Mouse (Mus musculus): ENCODE data around the gene Cldn9. TPM values are rescaled to one million over a fixed set of nuclear protein-coding genes. Genes with fewer than 3 reads are reported as not detected.

Gene Cldn9
- 0.14 and 0.19 TPM in 2 replicates for polyA plus RNA-seq (2012; rRNA removed)

DNA sequence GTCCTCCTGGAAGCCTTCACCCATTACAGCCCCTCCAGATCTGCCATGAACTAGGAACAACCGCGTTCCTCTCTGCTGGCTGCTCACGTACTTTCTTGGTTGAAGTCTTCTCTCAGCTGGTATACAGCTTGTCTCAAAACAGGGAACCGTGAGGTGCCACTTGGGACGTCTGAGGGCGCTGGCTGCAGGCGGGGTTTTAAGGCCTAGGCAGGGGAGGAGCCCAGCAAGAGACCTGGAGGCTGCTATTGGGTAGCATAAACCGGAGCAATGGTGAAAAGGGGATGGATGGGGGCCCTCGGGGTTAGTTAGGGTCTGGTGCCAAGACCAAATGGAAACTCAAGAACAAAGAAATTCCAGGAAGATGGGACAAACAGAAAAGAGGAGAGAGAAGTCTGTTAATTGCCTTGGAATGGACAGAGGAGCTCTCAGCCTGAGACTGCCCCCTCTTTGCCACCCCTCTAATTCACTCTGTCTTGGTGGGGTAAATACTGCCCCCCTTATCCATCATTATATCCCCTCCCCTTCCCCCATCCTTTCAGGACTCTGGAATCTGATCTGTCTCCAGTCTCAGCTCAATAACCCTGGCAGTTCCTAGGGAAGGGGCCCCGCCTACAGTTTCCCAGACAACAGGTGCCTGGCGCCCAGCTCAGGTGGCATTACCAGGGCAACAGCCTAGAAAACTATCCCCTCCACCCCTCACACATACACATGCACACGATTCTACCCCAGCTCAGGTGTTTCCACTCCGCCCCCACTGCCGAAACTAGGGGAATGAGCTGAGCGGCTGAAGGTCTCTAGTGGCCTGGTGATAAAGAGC is at the start of gene Cldn9:
Cldn9 (minus strand) TSS at position 171 of the 817 bp plus-strand sequence.
- no peak for DNase-seq (ENCODE audit: extremely low spot score in 1 of 2, low spot score in 1 of 2)

DNA sequence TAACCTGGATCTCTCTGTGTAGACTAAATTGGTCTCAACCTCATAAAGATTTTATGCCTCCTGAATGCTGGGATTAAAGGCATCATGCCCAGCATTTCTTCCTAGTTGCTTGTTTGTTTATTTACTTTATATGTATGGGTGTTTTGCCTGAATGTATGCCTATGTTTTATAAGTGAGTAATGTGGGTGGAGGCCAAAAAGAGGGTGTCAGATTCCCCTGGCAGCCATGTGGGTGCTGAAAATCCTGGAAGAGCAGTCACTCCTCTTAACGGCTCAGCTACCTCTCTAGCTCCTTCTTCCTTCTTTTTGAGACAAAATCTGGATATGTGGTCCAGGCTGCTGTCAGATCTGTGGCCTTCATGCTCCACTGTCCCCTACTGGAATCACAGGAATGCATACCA is 46.6 kb upstream of the Cldn9 start:
- DNase-seq (ENCODE audit: extremely low spot score in 1 of 2, low spot score in 1 of 2) = no peak

DNA sequence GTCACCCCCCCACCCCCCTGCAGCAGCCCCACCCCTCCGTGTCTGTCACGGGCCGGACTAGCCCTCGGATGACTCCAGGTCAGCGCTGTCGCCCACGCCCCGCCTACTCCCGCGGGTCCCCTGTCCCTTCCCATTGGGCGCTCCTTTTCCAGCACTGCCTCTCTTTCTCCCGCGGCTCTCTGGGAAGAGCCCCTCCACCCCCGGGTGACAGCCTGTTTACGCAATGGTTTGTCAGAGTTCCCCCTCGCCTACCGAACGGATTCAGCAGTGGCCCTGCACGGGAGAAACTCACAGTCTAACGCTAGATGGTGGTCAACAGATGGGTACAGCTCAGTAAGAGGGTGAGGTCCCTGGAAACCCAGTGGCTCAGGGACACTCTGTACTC is 42.9 kb upstream of the Cldn9 start:
- DNase-seq (ENCODE audit: extremely low spot score in 1 of 2, low spot score in 1 of 2) = peak in 1 of 2 experiments; percentile 63

DNA sequence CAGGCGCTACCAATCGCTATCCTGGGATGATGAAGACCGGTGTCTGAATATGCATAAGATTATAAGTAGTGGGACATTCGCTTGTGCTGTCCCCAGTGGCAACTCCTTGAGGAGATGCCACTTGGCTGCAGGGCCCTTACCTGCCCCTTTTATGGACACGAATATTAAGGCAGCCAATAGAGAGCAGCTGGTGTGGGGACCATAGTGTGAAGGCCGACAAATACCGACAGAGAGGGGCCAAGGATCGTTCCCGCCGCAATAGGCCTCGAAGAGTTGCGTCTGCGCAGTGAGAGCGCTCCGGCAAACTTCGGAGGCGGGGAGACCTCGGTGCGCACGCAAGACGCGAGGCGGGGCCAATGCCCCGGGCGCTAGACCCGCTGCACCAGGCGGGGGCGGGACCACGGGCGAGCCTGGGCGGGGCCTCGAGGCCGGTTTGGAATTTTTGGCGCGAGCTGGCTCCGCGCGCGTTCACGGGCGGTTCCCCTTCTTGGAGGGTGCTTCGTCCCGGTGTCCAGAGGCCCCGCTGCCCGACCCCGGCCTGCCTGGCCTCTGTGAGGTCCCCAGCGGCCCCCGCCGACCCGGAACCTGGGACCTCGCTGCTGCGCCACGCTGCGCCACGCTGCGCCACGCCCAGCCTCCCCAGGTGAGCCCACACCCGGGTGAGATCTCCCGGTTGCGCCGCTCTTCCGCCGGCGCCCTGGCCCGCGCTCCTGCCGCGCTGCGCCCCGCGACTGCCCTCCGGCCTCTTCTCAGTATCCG is 42.4 kb upstream of the Cldn9 start, which contains the start of gene Pkmyt1:
Pkmyt1 (plus strand) TSS at position 338 of the 759 bp plus-strand sequence.
- DNase-seq (ENCODE audit: extremely low spot score in 1 of 2, low spot score in 1 of 2) = peak; percentile 80 to 95

DNA sequence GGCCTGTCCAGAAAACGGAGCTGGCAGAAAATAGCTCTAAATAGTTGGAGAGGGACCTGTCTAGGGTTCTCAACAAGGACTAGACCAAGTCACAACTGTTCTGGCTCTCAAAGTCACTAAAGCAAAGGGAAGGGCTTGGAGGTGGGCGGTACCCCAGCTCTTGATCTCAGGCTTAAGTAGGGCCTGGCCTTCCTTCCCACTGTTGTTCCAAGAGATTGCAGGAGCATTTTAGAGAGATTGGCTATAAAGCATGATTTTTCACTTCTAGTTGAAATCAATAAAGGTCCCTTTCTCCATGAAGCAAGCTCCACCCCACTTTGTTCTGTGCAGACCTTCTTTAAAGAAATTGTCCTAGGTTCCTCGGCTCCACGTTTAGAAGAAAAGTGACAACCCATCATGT is 41.7 kb upstream of the Cldn9 start:
- DNase-seq (ENCODE audit: extremely low spot score in 1 of 2, low spot score in 1 of 2) = no peak

DNA sequence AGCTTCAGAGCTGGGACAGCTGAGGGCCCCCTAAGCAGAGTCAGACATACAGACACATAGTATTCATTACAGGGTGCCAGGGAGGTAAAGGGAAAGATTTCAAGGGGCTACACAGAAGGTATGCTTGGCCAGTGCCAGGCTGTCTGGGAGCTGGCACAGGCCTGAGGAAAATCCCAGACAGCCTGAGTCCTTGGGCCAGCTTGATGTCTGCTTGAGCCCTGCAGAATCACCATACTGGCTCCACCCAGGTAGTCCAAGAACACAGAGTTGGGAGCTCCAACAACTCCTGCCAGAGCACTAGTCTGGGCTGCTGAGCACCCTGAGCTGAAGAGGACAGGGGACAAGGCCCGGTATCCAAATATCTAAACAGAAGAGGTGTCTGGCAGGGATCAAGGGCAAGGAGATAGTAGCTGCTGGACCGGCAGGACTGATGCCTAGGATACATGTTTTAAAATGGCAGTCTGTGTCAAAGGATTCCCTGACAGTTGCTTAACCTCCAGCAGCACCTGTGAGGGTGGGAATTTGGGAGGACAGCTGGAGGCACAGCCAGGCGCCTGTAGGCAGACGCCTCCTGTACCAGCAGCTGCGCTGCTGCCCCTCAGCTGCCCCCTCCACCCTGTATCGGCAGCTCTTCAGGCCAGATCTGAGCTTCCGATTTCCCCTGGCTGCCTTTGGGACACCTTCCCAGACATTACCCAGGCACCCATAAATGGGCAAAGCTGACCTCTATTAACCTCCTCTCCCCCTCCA is 38.7 kb upstream of the Cldn9 start, which contains the start of gene 1520401A03Rik:
1520401A03Rik (minus strand) TSS at position 408 of the 750 bp plus-strand sequence.
- no peak for DNase-seq (ENCODE audit: extremely low spot score in 1 of 2, low spot score in 1 of 2)

DNA sequence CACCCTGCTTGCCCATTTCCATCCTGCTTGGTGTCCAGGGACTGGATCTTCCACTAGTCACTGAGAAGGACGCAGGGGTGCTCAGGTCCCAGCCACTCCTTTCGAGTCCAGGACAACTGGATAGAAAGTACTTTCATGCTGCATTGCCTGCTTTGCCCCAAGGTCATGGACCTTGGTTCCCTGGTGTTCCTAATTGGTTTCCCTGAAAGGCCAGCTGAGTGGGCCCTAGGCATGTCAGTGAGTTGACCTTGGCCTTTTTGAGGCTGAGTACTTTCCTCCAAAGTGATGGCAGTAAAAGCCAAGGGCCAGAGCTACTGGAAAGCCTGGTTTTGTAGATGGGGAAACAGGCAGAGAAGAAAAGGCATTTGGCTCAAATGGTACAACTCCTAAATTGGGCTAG is 38.1 kb upstream of the Cldn9 start:
- no peak for DNase-seq (ENCODE audit: extremely low spot score in 1 of 2, low spot score in 1 of 2)

DNA sequence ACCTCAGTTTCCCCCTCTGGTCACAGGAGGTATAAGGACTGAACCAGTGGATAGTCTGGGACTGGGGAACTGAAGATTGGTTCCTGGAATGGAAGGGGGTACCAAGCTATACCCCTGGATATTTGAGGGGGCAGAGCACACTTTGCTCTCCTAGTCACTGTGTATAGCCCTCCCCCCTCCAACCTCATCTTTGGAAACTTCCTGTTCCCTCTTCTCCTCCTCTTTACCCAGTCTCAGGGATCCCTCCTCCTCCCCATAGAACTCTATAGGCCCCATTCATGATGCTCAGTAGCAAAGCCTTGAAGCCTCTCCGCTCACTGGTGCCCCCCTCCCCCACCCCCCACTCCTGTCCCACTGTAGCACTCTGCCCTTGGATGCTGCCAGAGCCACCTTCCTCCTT is 35.6 kb upstream of the Cldn9 start:
- no peak for DNase-seq (ENCODE audit: extremely low spot score in 1 of 2, low spot score in 1 of 2)

DNA sequence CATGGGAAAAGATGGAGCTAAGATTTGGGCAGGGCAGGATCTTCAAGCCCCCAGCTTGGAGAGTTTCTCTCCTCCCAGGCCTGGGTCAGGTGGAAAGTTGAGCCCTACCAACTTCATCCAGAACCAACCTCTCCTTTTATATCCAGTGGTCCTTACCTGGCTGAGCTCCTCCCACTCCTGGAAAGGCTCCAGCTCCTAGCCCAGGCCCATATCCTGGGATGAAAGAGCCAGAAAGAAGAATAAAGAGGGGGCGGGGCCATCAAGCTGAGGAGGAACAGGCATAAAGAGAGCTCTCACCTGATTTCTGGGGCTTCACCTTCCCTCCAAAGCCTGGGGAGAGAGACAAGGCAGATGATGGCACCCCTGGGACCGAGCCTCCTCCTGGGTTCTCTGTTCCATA is 33.2 kb upstream of the Cldn9 start:
- DNase-seq (ENCODE audit: extremely low spot score in 1 of 2, low spot score in 1 of 2) = no peak

DNA sequence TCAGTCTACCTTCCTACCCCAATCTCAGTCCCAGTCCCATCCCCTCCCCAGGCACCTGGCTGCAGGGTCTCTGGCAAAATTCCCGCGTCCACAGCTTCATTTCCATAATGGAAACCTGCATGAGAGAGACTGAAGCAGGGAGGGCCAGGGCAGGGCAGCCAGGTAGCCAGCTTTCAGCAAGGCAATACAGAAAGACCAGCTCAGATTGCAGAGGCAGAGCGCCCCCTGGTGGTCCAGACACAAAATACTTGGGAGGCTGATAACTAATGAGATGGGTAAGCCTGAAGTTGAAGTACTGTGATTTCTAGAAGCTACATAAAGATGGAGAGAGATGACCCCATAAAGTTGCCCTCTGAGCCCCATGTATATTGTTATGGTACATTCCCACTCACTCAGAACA is 22.4 kb upstream of the Cldn9 start:
- peak; percentile 41 to 83 for DNase-seq (ENCODE audit: extremely low spot score in 1 of 2, low spot score in 1 of 2)

DNA sequence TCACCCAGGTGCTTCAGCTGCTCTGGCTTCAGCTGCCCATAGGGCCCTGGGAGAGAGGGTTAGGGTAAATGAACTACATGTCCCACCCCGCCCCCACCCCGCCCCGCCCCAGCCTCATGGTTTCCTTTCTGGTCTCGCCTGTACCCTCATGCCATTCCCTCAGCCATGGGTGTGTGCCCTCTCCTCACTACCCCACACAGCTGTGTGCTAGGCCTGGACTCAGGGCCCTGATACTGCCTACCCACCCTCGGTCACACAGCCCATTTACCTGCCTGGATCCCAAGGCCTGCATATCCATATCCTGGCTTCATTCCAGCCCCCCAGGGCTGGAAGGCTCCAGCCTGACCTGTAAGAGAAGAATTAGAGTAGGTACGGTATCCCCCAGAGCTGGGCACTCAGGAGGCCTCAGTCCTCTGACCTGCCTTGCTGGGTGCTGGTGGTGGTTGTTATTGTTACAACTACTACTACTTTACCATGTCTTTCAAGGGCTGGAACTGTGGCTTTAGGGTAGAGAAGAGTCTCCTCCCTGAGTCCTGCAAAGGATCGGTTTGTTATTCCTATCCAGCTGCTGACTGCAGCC is 21.8 kb upstream of the Cldn9 start:
- no peak for DNase-seq (ENCODE audit: extremely low spot score in 1 of 2, low spot score in 1 of 2)

DNA sequence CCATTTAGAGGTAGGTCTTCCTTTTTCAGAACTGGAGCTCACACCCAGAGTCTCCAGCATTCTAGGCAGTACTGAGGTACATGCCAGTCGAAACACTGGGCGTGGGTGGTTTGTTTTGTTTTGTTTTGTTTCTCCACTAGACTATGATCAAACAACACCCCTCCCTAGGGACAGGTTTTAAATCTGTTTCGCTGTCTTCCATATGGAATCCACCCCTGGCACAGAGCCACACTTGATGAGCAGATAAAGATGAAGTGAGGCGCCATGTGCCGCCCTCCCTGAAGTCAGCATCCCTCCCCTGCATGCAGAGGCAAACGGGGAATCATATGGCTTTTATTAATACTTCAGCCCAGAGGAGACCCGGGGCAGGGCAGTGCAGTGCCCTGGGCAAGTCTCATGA is 20.9 kb upstream of the Cldn9 start:
- DNase-seq (ENCODE audit: extremely low spot score in 1 of 2, low spot score in 1 of 2) = peak in 1 of 2 experiments; percentile 50

DNA sequence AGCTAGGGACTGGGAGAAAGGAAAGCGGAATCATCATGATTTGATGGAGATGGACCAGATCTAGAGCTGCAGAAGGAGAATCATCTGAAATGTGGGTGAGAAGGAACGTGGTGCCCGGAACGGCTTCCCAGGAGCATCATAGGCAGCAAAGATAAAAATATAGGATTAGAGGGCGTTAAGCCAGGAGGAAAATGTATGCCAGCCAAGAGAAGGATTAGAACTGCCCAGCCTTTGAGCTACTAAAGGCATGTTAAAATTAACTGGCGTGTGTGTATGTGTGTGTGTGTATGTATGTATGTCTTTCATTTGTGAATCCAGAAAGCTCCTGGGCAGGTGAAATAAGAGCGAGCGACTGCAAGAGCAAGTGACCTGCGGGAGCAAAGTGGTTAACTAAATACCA is 19.5 kb upstream of the Cldn9 start:
- peak in 1 of 2 experiments; percentile 56 for DNase-seq (ENCODE audit: extremely low spot score in 1 of 2, low spot score in 1 of 2)

DNA sequence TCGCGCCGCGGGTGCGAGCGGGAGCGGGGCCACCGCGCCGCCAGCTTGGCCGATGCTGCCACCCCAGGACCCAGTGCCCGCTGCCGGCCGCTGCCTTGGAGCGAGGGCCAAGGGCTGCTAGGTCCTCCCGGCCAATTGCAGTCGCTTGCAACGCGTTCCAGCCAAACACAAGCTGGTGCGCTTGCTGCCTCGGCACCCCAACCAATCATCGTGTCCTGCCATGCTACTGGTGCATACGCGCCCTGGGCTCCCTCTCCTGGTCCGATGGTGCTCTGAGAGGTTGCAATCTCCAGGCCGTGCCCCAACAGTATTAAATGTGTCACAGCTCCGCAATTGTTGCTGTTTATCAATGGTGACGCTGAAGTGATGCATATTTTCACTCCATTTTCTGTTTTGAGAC is 16.3 kb upstream of the Cldn9 start:
- DNase-seq (ENCODE audit: extremely low spot score in 1 of 2, low spot score in 1 of 2) = peak; percentile 84 to 92

DNA sequence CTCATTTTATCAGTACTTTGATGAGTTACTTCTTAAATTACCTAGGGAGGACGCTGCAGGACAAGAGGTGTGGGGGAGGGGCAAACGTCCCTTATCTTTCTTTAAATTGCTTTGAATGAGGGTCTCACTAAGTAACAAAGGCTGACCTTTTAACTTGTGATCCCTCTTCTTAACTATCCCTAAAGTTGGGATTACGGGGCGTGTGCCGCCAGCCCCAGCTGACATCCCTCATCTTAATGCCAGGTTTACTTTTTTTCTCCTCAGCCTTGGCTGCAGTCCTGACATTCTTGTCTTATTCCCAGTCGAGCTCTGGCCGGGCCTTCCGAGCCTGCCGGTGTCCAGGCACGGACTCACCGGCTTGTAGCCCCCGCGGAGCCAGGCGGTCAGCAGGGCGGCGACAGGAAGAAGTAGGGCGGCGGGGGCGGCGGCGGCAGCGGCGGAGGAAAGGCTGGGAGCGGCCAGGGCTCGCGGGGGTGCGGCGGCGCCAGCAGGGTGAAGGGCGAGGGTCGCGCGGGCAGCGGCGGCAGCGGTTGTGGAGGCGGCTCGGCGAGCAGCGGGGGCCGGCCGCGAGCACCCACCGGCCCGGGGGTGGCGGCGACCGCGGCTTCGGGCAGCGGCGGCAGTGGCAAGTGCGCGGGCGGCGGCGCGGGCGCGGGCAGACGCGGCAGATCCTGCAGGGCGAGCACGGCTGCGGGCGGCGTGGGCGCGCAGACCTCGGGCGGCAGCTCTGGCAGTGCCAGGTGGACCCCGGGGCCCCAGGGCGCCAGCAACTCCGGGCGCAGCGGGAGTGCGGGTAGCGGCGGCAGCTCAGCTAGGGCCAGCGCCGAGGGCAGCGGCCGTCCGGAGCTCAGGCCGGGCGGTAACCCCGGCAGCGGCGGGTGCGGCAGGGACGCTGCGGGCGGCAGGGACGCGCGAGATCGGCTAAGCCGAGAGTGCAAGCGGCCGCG is 15.6 kb upstream of the Cldn9 start:
- DNase-seq (ENCODE audit: extremely low spot score in 1 of 2, low spot score in 1 of 2) = peak in 1 of 2 experiments; percentile 33

DNA sequence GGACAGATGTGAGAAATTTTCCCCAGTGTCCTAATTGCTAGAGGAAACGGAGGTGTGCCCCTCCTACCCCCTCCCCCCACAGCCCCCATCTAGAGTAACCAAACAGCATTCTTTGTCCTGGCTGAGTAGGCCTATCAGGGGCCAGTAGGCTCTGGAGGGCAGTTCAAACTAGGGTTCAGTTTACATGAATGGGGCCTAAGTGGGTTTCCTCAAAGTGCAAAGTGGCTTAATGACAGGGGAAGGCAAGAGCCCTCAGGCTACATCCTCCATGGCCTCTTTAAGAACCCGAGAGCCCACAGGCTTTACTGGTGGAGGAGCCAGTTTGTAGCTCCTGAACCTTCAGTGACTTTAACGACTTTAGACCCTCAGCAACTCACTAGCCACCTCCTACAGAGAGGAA is 12.0 kb upstream of the Cldn9 start:
- no peak for DNase-seq (ENCODE audit: extremely low spot score in 1 of 2, low spot score in 1 of 2)

DNA sequence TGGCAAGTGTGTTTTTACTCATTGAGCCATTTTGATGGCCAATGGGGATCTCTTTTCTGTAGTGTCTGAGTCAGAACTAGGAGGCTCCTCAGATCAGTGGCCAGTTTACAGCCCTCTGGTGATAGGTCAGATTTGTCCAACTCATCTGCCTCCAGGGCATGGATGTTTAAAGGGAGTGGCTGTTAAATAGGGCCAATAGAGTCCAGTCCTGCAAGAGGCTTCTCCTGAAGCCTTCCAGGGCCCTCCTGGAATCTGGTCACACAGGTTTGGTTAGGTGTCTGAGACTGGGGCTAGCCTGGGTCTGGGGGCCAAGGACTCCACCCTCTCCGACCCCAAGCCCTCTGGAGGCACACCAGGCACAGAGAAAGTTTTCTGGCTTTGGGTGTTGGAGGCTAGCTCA is 10.7 kb upstream of the Cldn9 start:
- DNase-seq (ENCODE audit: extremely low spot score in 1 of 2, low spot score in 1 of 2) = no peak

DNA sequence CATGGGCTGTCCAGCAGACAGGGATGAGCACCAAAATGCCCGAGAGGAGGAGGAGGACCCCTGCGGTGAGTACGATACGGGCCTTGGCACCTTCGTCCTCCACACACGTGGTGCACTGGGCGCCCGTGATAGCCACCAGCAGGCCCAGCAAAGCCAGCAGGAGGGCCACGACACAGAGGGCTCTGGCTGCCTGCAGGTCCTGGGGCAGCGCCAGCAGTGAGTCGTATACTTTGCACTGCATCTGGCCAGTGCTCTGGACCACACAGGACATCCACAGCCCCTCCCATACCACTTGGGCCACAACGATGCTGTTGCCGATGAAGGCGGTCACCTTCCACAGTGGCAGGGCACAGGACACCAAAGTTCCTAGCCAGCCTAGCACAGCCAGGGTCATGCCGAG is 600 bp downstream of the Cldn9 start:
- no peak for DNase-seq (ENCODE audit: extremely low spot score in 1 of 2, low spot score in 1 of 2)

DNA sequence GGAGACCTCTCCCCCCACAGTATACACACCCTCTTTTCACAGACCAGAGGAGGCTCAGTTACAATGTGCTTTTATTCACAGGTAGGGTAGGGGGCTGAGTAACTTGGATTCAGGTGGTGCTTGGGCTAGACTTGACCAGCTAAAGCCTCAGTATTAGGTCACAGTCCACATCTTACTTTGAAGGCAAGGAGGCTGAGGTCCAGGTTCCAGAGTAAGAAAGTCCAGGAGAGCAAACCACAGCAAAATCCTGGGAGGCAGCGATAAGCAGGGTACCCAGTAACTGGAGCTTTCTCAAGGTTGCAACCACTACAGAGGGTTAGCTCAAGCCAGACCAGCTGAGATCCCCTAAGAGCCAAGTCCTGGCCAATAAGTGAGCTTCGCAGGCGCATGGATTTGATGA is 1.3 kb downstream of the Cldn9 start:
- DNase-seq (ENCODE audit: extremely low spot score in 1 of 2, low spot score in 1 of 2) = no peak

DNA sequence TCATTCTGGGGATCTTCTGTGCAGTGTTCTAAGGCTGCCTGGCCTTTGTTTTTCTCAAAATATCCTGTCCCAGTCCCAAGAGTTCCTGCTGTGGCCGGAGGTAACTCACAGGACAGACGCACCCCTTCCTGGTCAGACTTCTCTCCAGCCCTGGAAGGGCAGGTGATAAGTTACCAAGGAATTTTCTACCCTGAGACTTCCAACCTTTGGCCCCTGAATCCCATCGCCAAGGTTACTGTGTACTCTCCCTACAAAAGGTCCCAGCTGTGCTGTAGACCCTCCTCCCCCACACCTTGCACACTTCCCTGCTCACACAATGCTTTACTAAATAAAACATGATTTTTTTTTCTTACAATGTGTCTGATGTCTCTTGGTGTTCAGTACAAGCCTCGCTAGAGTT is 1.7 kb downstream of the Cldn9 start:
- DNase-seq (ENCODE audit: extremely low spot score in 1 of 2, low spot score in 1 of 2) = no peak

Measured in frontal cortex, adult 2 months (tissue).